Mouse (Mus musculus) B cell, adult 2 months (primary cell): ENCODE data around the gene Chrna1.

Experiments used
- DNase-seq, 2 experiments: peaks; one replicate each; pipeline ENCODE4 v3.0.0; 2022

The Chrna1 gene

DNA sequence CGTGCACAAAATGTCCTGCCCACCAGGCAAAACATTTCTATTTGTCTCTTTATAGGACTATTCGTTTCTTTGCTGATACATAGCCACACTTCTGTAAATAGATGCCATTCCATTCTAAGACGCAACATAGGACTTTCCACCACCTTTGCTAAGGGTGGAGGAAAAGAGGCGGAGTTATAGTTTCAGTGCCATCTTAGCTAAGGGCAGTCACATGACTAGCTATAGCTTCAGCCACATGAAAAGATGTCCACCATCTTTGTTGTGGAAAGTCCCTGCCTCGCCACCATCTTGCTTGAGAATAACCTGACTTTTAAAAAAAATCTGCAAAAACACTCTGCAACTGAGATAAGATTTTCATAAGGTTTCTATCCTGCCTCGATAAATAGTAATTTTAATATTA is 66.0 kb downstream of the Chrna1 start:
- no peak for DNase-seq
